Mouse (Mus musculus) thymus, postnatal 4 days (tissue): Measurements from ENCODE around the gene Atp1a2.

Source experiments
- DNase-seq: peaks from one replicate; pipeline ENCODE4 v3.0.0; 2021

The Atp1a2 gene

DNA sequence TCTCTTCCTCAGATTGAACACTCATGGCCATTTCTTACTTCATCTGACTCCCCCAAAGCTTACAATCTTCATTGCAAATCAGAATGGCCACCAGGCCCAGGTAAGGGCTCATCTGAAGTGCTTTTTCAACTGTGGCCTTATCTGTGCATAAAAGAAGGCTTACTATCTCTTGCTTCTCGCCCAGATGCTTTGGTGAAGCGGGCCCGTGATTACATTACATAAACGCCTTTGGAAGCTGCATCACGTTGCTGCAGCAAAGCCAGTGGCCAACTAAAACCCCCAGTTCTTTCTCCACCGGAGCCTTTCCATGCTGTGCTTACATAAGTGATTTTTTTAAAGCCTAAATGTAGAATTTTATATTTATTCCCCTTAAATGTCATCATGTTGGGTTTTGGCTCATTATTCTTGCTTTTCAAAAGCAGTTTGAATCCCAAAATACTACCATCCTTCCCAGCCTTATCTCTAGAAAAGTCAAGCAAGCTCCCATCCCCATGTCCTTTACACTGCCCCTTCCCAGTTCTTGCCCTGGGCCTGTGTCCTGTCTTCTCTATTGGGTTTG, 26.0 kb upstream of the Atp1a2 start:
- no peak for DNase-seq

DNA sequence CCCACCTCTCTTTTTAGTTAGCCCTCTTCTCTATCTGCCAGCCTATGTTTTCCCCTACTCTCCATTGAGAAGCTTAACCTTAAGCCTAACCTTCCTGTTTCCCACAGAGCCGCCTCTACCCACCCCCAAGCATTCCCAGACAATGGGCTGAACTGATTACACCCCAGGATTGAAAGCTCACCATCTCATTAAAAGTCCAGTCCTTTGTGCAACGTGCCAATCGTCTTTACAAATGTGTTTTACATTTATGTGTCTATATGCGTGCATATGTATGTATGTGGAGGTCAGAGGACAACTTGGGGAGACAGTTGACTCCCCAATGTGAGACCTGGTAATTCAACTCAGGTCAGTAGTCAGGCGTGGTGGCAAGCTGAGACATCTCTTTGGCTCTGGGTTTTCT, 25.4 kb upstream of the Atp1a2 start:
- no peak for DNase-seq

DNA sequence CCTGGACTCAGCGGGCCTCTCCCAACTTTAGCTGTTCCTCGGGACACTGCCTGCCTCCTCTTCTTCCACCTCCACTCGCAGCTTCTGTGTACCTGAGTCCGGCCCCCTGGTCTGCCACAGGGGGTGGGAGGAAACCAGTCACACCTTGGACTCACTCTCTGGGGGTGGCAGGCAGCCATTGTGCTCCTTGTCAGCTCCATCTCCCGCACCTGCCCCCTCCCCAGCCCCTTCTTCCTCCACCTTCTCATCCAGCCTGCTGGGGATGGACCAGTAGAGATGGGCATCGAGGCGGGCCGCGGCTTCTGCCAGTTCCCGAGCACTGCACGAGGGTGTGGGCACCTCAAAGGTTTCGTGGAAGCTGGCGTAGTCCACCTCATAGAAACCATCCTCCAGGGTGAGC, 24.9 kb upstream of the Atp1a2 start:
- DNase-seq, result no peak

DNA sequence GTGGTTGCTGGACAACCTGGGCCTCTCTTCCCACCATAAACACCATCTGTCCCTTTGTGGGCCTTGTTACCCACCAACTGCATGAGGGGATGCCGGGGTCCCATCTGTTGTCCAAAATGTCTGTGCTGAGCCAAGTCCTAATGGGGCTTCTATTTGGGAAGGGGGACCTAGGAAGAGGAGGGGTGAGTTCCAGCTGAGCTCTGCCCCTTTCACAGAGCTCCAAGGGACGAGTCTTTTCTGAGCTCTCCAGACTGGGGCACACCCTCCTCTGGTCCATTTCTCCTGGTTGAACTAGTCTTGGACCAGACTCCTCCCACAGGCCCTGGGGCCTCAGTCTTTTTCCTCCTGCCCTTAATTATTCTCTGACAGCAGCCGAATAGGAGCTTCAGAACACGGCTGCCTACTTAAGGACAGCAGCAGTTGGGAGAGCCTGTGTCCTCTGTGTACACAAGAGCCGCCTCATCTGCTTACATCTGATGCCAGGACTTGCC, 22.1 kb upstream of the Atp1a2 start:
- DNase-seq, result no peak

DNA sequence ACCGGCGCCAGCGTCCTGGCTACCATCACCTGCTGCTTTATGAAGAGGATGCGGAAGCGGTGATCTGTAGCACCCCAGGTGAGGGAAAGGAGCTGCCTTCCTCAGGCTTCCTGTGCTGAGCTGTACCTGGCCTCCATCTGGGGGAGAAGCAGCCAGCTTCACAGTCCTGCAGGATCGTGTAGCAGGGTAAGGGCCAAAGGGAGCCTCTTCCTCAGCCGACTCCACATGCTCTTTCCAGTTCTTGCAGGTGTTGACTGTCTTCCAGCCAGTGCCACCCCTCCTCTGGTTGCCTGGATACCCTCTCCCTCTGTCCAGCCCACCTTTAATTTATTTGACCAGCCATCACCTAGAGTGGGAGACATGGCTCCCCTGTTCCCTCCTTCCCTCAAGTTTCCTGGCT, 21.5 kb upstream of the Atp1a2 start:
- no peak for DNase-seq

DNA sequence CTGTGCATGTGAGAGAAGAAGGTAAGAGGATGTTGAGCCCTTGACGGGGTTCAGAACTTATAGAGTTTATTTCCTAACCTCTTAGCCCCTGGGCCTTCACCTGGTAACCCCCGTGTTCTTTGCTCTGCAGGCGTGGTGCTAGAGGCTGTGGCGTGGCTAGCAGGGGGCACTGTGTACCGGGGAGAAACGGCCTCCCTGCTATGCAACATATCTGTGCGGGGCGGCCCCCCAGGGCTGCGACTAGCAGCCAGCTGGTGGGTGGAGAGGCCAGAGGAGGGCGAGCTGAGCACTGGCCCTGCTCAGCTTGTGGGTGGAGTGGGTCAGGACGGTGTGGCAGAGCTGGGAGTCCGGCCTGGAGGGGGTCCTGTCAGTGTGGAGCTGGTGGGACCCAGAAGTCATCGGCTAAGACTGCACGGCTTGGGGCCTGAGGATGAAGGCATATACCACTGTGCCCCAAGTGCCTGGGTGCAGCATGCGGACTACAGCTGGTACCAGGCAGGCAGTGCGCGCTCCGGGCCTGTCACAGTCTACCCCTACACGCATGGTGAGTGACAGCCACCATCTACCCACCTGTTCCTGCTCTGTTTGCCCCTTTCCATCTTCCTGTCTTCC, 20.7 kb upstream of the Atp1a2 start:
- no peak for DNase-seq

DNA sequence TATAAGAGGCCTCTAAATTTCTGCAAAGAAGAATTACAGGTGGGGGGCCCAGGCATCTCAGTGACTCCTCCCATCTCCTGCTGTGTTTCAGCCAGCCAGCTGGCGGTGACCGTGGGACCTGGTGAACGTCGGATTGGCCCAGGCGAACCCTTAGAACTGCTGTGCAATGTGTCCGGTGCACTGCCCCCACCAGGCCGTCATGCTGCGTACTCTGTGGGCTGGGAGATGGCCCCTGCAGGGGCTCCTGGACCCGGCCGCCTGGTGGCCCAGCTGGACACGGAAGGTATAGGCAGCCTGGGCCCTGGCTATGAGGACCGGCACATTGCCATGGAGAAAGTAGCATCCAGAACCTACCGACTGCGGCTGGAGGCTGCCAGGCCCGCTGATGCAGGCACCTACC, 20.1 kb upstream of the Atp1a2 start:
- DNase-seq, result no peak

DNA sequence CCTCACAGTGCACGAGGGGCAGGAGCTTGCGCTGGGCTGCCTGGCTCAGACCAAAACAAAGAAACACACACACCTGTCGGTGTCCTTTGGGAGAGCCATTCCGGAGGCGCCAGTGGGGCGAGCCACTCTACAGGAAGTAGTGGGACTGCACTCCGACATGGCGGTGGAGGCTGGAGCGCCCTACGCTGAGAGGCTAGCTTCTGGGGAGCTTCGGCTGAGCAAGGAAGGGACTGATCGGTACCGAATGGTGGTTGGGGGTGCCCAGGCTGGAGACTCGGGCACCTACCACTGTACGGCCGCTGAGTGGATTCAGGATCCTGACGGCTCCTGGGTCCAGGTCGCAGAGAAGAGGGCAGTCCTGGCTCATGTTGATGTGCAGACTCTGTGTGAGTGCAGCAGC, 19.6 kb upstream of the Atp1a2 start:
- no peak for DNase-seq

DNA sequence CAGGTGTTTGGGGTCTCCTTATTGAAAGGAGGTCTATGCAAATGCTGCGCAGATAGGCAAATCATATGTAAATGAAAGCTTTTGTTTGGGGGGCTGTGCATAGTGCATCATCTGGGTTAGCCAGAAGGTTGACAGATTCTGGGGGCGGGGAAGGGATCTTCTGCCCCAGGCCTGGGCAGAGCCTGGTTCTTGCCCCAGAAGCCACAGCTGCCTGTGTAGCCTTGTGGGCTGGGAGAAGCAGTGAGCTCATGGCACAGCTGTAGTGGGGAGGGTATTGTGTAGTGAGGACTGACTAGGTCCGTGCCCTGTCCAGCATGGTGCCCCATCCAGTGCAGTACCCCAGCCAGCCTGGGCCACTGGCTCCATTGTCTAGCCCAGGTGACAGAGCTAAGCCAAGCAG, 17.0 kb upstream of the Atp1a2 start:
- no peak for DNase-seq

DNA sequence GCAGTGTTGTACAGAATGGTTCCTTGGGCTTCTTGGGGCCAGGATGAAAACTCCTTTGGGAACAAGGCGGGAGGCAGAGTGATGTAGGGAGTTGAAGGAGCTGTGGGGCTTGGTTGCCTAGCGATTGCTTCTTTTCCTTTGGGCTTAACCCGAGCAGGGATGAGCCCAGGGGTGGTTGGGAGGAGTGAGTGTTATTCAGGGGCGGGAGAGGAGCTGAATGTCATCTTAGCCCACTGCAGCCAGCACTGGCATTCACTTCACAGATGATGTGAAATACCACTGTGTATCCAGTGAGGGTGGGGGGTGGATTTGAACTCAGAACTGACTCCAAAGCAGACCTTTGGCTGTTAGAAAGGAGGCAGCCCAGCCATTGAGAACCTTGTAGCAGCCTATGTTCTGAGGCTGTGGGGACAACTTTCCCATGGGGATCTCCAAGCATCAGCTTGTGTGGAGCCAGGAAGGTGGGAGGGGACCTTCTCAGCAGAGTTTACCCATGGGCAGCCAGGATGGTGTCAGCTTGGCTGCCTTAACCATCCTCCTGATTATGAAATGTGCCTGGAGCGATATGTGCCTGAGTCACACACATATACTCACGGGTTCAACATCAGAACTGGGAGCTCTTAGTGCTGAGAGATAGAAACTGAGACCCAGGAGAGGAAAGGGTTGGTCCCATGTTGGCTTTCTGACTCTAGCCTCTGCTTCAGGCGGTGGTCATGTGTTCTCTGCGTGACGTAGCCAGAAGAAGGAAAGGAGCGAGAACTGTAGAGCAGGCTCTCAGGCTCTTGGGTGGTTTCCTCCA, 15.9 kb upstream of the Atp1a2 start:
- no peak for DNase-seq

DNA sequence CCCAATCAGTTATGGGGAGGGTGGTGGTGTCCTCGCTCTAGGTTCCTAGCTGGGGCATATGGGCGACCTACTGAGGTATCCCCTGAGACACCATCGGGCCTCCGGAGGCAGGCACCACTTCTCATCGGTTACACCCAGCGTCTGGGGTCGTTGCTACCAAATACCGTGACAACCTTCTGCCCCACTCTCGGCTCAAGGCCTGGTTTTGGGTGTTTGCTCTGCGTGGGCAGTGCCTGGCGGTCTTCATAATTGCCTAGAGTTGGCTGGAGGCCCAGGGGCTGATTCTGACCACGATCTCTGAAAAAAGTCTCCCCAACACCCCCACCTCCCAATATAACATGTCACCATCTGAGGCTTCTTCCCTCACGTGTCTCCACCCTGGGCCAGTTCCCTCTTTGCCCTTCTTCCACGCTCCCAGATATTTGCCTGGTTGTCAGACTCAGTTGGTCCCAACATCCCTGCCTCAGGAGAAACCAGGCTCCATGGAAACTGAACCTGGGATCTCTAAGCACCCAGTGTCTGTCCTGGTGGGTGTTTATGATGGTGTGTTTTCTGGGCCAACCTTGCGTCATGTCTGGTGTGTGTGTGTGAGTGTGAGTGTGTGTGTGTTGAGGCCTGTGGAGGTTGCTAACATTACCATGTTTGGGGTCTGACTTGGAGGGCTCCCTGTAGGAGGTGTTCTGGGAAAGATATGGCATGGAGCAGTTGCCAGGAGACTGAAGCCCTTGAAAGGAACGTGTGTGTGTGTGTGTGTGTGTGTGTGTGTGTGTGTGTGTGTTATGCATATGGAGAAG, 15.1 kb upstream of the Atp1a2 start:
- DNase-seq, result no peak

DNA sequence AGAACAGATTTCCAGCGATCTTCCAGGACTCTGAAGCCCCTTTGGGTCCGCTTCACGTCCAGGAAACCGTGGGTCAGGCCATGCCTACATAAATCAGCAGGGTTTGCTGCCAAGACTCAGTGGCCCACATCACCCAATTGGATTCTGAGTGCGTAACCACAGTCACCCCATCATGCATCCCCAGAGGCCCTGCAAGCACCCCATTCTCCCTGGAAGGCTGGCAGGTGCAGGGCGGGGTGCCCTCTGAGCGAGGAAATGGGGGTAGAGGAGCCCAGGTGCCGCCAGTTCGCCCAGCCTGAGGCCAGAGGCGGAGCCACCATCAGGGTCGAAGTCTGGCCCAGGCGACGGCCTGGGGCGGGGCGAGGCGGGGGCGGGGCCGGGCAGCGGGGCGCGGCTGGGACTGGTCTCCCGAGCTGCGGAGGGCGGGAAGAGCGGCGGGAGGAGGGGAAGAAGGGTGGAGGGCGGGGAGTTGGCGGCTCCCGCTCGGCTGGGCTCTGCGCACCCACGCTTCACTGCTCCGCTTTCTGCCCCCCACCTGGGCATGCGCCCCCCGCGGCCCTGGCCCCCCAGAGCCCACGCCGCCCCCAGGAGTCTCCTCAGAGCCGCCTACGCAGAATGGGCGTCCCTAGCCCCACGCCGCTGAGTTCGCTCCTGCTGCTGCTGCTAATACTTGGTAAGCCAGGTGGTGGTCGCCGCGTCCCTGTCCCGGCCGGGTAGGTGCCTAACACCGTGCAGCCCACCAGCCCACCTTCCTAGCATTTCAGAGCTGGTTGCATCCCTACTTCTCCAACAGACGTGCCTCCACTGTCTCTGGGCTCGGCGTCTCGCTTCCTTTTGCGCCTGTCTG, 14.3 kb upstream of the Atp1a2 start:
- peak; percentile 89 for DNase-seq

DNA sequence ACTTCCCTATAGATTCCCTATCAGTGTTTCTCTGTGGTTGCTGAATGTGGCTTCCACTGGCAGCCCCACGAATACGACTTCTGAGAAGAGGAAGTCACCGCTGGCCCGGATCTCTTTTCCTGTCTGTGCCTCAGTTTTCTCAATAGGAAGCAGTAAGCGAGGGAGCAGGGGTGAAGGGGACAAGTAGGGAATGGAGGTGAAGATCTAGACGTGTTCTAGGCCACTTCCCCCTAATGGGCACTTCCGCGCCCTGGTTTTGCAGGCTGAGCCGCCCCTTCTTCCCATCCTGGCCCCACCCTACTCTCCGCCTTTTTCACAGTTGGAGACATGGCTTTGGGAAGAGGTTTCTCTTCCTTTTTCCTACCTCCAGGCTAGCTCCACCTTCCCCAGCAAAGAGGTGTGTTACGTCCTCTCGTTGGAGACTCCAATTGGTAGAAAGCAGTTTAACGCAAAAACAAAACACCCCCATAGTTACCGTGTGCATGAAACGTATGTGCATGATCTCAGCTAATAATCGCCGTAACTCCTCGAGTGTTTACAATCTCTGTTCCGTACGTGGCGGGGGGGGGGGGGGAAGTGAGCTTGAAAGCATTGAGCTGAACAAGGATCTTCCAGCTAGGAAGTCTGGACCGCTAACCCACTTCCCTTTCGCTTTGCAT, 13.5 kb upstream of the Atp1a2 start:
- peak; percentile 49 for DNase-seq

DNA sequence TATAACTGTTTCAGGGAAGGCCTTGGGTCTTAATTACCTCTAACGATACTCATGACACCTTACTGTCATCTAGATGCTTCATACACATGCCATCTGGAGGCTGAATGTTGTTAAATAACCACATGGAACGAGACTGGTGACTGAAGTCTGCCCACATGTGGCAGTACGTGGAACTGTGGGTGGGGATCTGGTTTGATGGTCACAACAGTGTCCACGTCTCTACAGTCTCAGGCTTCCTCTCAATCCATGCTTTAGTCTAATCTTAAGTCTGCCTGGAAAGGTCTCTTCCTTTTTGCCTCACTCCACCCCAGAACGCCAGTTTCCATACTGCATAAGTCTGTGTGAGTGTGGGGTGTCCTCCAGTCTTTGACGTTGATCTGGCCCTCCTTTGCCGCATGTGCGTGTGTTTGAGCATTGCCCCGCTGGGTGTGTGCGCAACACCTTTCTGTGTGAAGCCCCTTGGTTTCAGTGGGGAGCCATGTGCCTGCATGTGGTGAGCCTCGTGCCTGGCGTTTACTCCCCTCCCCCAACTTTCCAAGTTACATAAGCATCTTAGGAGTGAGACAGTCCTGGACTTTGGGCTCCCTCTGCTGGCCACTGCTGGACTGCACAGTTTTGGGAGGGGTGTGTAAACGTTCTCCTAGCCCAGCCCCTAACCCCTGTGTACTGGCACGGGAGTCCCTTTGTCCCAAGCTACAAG, 12.0 kb upstream of the Atp1a2 start:
- DNase-seq, result peak; percentile 93

DNA sequence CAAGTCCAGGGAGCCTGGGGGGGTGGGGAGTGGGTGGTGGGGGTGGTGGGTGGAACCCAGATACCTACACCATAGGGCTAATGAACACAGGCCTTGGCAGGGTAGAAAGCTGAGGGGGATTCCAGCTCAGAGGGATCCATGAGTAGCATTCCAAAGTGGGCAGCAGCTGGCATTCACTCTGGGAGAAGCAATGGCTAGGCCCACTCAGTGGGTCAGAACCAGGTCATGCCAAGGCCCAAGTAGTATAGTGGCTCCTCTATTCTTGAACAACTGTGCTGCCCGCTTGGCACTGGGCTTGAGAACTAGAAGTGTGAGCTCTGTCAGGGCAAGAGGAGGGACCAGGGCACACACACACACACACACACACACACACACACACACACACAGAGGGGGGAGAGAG, 10.5 kb upstream of the Atp1a2 start:
- DNase-seq, result no peak

DNA sequence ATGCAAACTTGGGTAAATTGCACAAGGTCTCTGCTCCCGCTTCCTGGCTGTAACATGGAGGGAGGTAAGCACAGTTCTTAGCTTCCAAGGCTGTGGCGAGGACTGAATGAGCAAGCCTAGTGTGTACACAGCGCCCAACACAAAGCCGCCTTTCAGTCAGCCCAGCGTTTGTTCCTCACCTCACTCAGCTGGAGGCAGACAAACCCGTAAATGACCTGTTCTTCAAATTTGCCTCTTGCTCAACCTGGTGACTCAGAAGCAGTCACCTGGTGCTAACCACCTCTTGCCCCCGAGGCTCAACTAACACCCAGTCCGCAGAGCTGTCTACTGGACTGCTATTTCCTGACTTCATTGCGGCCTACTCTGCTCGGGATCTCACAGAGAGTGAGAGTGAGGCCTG, 10.1 kb upstream of the Atp1a2 start:
- no peak for DNase-seq

DNA sequence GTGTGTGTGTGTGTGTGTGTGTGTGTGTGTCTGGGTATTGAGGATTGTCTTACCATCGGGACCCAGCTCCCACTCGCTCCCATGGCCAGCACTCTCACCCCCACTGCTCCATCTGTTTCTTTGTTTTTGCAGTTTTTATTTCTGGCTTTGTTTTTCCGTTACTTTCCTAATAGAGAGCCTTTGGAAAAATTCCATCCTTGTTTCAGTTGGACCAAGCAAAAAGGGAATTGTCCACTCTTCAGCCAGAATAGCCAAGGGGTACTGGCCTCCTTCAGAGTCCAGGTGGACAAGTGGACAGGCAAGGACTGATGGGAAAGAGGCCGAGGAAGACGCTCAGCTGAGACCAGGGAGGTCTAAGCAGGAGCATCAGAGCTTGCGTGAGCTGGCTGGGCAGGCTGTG, 9.0 kb upstream of the Atp1a2 start:
- DNase-seq, result no peak

DNA sequence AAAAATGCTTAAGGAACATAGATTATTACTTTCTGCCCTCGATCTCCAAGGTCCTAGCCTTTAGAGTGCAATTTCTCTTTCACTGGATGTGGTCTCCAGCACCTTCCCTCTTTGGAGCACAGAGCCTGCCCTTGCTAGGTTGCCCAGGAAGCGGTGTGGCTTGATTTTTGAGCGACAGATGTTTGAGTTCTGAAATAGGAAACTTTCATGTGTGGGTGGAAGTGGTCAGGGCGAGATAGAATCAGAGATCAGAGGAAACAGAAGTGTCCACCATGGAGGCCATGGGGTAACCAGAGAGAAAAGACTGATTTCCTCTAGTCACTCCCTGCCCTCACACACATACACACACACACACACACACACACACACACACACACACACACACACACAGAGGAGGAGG, 8.3 kb upstream of the Atp1a2 start:
- no peak for DNase-seq

DNA sequence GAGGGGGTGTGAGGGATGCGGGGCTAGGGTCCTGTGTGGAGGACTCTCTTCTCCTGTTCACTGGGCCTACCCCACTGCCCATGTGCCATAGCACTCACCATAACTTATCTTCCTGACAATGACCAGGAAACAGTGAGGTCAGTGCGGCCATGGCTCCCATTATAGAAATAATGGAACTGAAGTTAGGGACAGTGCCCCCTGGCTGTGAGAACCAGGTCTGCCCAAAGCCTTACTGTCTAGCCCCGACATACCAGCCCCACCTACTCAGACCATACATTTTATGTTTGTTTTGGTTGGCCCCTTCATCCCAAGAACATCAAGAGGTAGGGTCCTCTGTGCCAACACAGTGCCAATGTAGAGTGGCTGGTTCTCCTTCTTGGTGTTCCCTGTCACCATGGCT, 7.8 kb upstream of the Atp1a2 start:
- peak; percentile 48 for DNase-seq

DNA sequence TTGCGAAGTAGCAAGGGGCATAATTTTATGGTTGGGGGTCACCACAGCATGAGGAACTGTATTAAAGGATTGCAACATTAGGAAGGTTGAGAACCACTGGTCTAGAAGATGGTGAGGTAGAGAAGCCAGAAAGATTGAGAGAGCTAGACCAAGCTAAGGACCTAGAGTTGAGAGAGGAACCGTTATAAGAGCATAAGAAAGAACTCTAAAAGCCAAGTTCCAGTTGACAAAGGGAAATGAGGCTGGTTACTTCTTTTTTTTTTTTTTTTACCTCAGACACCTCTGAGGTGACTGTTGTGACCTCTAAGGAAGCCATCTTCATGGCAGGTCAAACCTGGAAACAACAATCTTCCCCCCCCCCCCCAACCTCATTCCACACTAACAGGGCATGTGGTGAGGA, 7.3 kb upstream of the Atp1a2 start:
- no peak for DNase-seq

DNA sequence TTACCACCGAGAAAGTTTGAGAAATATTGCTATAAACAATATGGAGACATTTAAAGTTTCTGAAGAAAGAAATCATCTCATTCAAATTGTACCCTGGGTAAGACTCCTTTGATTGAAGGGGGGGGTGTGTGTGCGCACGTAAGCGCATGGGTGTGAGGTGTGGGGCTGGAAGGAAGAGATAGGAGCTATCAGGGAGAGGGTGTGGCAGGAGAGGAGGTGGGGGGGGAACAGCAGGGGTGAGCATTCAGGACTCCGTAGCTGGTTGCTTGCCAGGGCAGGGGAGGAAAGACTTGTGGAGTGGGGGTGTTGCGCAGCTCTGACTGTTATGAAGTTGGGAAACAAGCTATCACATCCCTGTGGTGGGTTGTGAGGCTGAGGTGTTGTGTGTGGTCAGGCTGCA, 6.6 kb upstream of the Atp1a2 start:
- DNase-seq, result no peak
